Mouse (Mus musculus) C2C12 (cell line): ENCODE data around the gene Ptpn5.

Experiments used
- CTCF ChIP-seq: IDR thresholded peaks from one replicate; pipeline ENCODE4 v1.5.1; 2011; ENCODE audit not compliant: control insufficient read depth, insufficient read depth, insufficient read length
- MYOD1 ChIP-seq: IDR thresholded peaks from one replicate; pipeline ENCODE4 v1.6.1; 2011; ENCODE audit warnings: low read depth; ENCODE audit not compliant: control insufficient read depth, insufficient read length
- USF1 ChIP-seq: IDR thresholded peaks from one replicate; pipeline ENCODE4 v1.6.1; 2011; ENCODE audit warnings: low read depth, mild to moderate bottlenecking, control low read depth, moderate library complexity

GRCm38 (mm10) chr7:47099306-47099705, 34.2 kb downstream of the Ptpn5 start:
- TF ChIP-seq USF1, result no peak
- no peak for TF ChIP-seq CTCF
- no peak for TF ChIP-seq MYOD1
